Mouse (Mus musculus) right cerebral cortex, postnatal 14 days (tissue): ENCODE measurements around the gene Esyt2.
"Not testable (repeated sequence)": the region's sequence is repeated elsewhere in the genome, so short reads cannot be mapped to it uniquely, and the experiment has no call there.

Experiments used
- DNase-seq: peaks from one replicate; pipeline ENCODE4 v3.0.0; 2022

The Esyt2 gene

GRCm38 (mm10) chr12:116280653-116281364 is at the start of gene Esyt2:
Esyt2 (plus strand) TSS chr12:116281196.
- DNase-seq: peak; percentile 100

- DNase-seq: peak; percentile 32
Measured at GRCm38 (mm10) chr12:116231612-116232011, 49.4 kb upstream of the Esyt2 start.

GRCm38 (mm10) chr12:116232061-116232460 is 48.9 kb upstream of the Esyt2 start:
- DNase-seq: no peak

- no peak for DNase-seq
Measured at GRCm38 (mm10) chr12:116235356-116235755, 45.6 kb upstream of the Esyt2 start.

GRCm38 (mm10) chr12:116236658-116237057 is 44.3 kb upstream of the Esyt2 start:
- DNase-seq: no peak

- no peak for DNase-seq
Measured at GRCm38 (mm10) chr12:116238370-116238769, 42.6 kb upstream of the Esyt2 start.

- no peak for DNase-seq
Measured at GRCm38 (mm10) chr12:116238803-116239202, 42.2 kb upstream of the Esyt2 start.

- no peak for DNase-seq
Measured at GRCm38 (mm10) chr12:116244601-116245000, 36.4 kb upstream of the Esyt2 start.

- no peak for DNase-seq
Measured at GRCm38 (mm10) chr12:116254652-116255051, 26.3 kb upstream of the Esyt2 start.

GRCm38 (mm10) chr12:116255636-116256035 is 25.4 kb upstream of the Esyt2 start:
- DNase-seq: no peak

GRCm38 (mm10) chr12:116258321-116258720 is 22.7 kb upstream of the Esyt2 start:
- DNase-seq: no peak

GRCm38 (mm10) chr12:116262555-116263341 is 18.2 kb upstream of the Esyt2 start, which contains the start of gene Wdr60:
Wdr60 (minus strand) TSS chr12:116263022.
- DNase-seq: peak; percentile 83

GRCm38 (mm10) chr12:116264756-116265155 is 16.2 kb upstream of the Esyt2 start:
- DNase-seq: no peak

GRCm38 (mm10) chr12:116265275-116265674 is 15.7 kb upstream of the Esyt2 start:
- no peak for DNase-seq

- DNase-seq: no peak
Measured at GRCm38 (mm10) chr12:116269450-116269849, 11.5 kb upstream of the Esyt2 start.

- no peak for DNase-seq
Measured at GRCm38 (mm10) chr12:116270538-116270937, 10.5 kb upstream of the Esyt2 start.

- no peak for DNase-seq
Measured at GRCm38 (mm10) chr12:116271071-116271470, 9.9 kb upstream of the Esyt2 start.

- DNase-seq: no peak
Measured at GRCm38 (mm10) chr12:116273733-116274132, 7.3 kb upstream of the Esyt2 start.

- DNase-seq: not testable (repeated sequence)
Measured at GRCm38 (mm10) chr12:116275086-116275485, 5.9 kb upstream of the Esyt2 start, which contains the start of gene Gm11027. Gm11027 (plus strand) TSS chr12:116275386.

GRCm38 (mm10) chr12:116275631-116276030 is 5.4 kb upstream of the Esyt2 start:
- DNase-seq: no peak

- no peak for DNase-seq
Measured at GRCm38 (mm10) chr12:116276961-116277360, 4.0 kb upstream of the Esyt2 start.

GRCm38 (mm10) chr12:116278541-116278940 is 2.5 kb upstream of the Esyt2 start:
- DNase-seq: no peak

- DNase-seq: no peak
Measured at GRCm38 (mm10) chr12:116279181-116279580, 1.8 kb upstream of the Esyt2 start.

GRCm38 (mm10) chr12:116280149-116280652 is 795 bp upstream of the Esyt2 start:
- DNase-seq: no peak
